ENCODE assay signal across 8 mouse cellular contexts in genomic region chr12:5268188-5268612, GRCm38 (mm10).
DNase-seq lines count a peak whose midpoint lies in the region; ATAC-seq and TF ChIP-seq lines count a peak whose summit lies in the region.

No protein-coding gene starts in this region.

- DNase-seq in liver, adult 2 months (ENCODE audit: extremely low read depth, low read depth, low spot score): peak; percentile 24
- no peak for DNase-seq in liver, embryonic 11.5 days (ENCODE audit: low spot score)
- peak; percentile 85 to 90 for DNase-seq in frontal cortex, postnatal 36 days (ENCODE audit: low spot score in 2 of 2)
- DNase-seq in layer of hippocampus, postnatal 25 days (ENCODE audit: extremely low spot score in 1 of 2, low spot score in 1 of 2): peak; percentile 49 to 54
- DNase-seq in midbrain, embryonic 14.5 days: peak; percentile 71
- peak; percentile 84 for DNase-seq in testis, postnatal 14 days (ENCODE audit: low spot score)
- DNase-seq in kidney, postnatal 25 days: no peak
- DNase-seq in yolk sac, embryonic 10.5 days (ENCODE audit: low spot score): no peak

- H3K4me3 ChIP-seq in liver, adult 2 months (ENCODE audit: insufficient read depth, low read depth, low read length): no peak overlapping the region
- no peak overlapping the region for H3K4me3 ChIP-seq in liver, embryonic 11.5 days (ENCODE audit: low read depth, low read length)
- H3K4me3 ChIP-seq in midbrain, embryonic 14.5 days (replicated peaks; ENCODE audit: low read depth, low read length): no peak overlapping the region

- no peak for ATAC-seq in liver, embryonic 11.5 days (replicated peaks; ENCODE audit: low FRiP score)
- ATAC-seq in midbrain, embryonic 14.5 days (ENCODE audit: low FRiP score, low TSS enrichment): peak; percentile 68

- H3K4me2 ChIP-seq in liver, embryonic 11.5 days: no peak overlapping the region
- H3K4me2 ChIP-seq in midbrain, embryonic 14.5 days (ENCODE audit: low read length): peak overlapping the region; percentile 25

- H3K4me1 ChIP-seq in liver, adult 2 months (ENCODE audit: control insufficient read depth, insufficient read depth, low read length): peaks cover 3% of the 10 kb centered on the region; the same call in 1 of the 2 replicates
- no peaks in the 10 kb centered on the region for H3K4me1 ChIP-seq in liver, embryonic 11.5 days (replicated peaks; ENCODE audit: control insufficient read depth, insufficient read depth, low read length)
- H3K4me1 ChIP-seq in midbrain, embryonic 14.5 days (ENCODE audit: control insufficient read depth, insufficient read depth, low read length): peaks cover 41% of the 10 kb centered on the region

- no peaks in the 10 kb centered on the region for H3K36me3 ChIP-seq in liver, adult 2 months (ENCODE audit: control insufficient read depth, insufficient read depth, low read length)
- H3K36me3 ChIP-seq in liver, embryonic 11.5 days (ENCODE audit: control insufficient read depth, insufficient read depth, low read length): no peaks in the 10 kb centered on the region
- no peaks in the 10 kb centered on the region for H3K36me3 ChIP-seq in midbrain, embryonic 14.5 days (ENCODE audit: control insufficient read depth, insufficient read depth, low read length)

- no peaks in the 10 kb centered on the region for H3K9me3 ChIP-seq in liver, embryonic 11.5 days (ENCODE audit: control insufficient read depth, low read length)
- no peaks in the 10 kb centered on the region for H3K9me3 ChIP-seq in midbrain, embryonic 14.5 days (ENCODE audit: control insufficient read depth, low read length)

- no peak overlapping the region for H3K9ac ChIP-seq in liver, adult 2 months (ENCODE audit: low read depth, low read length)
- H3K9ac ChIP-seq in liver, embryonic 11.5 days (ENCODE audit: low read depth, low read length): no peak overlapping the region
- H3K9ac ChIP-seq in midbrain, embryonic 14.5 days (replicated peaks; ENCODE audit: low read length): peak overlapping the region; percentile 39; the same call in 1 of the 2 replicates

- TF ChIP-seq POLR2A in liver, adult 2 months (IDR thresholded peaks at IDR 0.05; ENCODE audit: extremely low read depth, insufficient read depth, low read length): no peak

- H3K27ac ChIP-seq in liver, adult 2 months (replicated peaks; ENCODE audit: insufficient read depth, low read depth, low read length): peak overlapping the region; percentile 44; the same call in 1 of the 2 replicates
- H3K27ac ChIP-seq in liver, embryonic 11.5 days (ENCODE audit: low read depth, low read length): no peak overlapping the region
- peak overlapping the region; percentile 79 for H3K27ac ChIP-seq in midbrain, embryonic 14.5 days (replicated peaks; ENCODE audit: low read depth, low read length)

- no peaks in the 10 kb centered on the region for H3K79me2 ChIP-seq in liver, adult 2 months (ENCODE audit: control insufficient read depth, insufficient read depth, low read length)

- H3K27me3 ChIP-seq in liver, adult 2 months (ENCODE audit: control insufficient read depth, insufficient read depth, low read length): no peaks in the 10 kb centered on the region
- H3K27me3 ChIP-seq in liver, embryonic 11.5 days (replicated peaks; ENCODE audit: control insufficient read depth, insufficient read depth, low read length): no peaks in the 10 kb centered on the region
- no peaks in the 10 kb centered on the region for H3K27me3 ChIP-seq in midbrain, embryonic 14.5 days (ENCODE audit: control insufficient read depth, insufficient read depth, low read length)

- WGBS in liver, adult 2 months: 48% methylated on average over 9 of the region's 9 CpGs
- WGBS in liver, embryonic 11.5 days: 56% methylated on average over 9 of the region's 9 CpGs
- 11% methylated on average over 9 of the region's 9 CpGs for WGBS in midbrain, embryonic 14.5 days

- TF ChIP-seq CTCF in liver, adult 2 months (IDR thresholded peaks at IDR 0.05; ENCODE audit: low read depth, low read length): no peak

Comparison
In these comparisons a context has a peak if more than half of its experiments do, and no peak if none do; other contexts are left out.
1. DNase-seq: peak in liver, adult 2 months (single experiment), frontal cortex, postnatal 36 days (2 of 2), layer of hippocampus, postnatal 25 days (2 of 2), midbrain, embryonic 14.5 days (single experiment) and testis, postnatal 14 days (single experiment); none in liver, embryonic 11.5 days (single experiment), kidney, postnatal 25 days (0 of 2) and yolk sac, embryonic 10.5 days (single experiment).